Mouse (Mus musculus): Measurements from ENCODE around the gene Kif5c. TPM values are rescaled to one million over a fixed set of nuclear protein-coding genes. Genes with fewer than 3 reads are reported as not detected.

Gene Kif5c
- 1 to 10 TPM; 3.4 to 4.6 TPM for total RNA-seq (2023)

GRCm38 (mm10) chr2:49618829-49619718 is at the start of gene Kif5c:
Gene Kif5c, plus strand, starts transcription at chr2:49619298.

GRCm38 (mm10) chr2:49787376-49788050 is 168.4 kb downstream of the Kif5c start, which contains the start of gene Lypd6b:
Gene Lypd6b, plus strand, starts transcription at chr2:49787688.

Other genes with a start within 250 kb of the Kif5c start
- 10 to 100 TPM; 53.7 to 63.0 TPM for gene Epc2, start 167.8 kb upstream of the Kif5c start, total RNA-seq (2023)
- gene Lypd6b, start 168.4 kb downstream of the Kif5c start, total RNA-seq (2023): 1 to 10 TPM; 9.6 to 9.7 TPM

All from T-cell, adult 66 days (primary cell).